Mouse (Mus musculus) heart, embryonic 14.5 days (tissue): ENCODE measurements around the gene Gm40193. TPM values are rescaled to one million over a fixed set of nuclear protein-coding genes. Genes with fewer than 3 reads are reported as not detected.

Experiments used
- ATAC-seq: fragments of 200-750 bp; cut with Nextera tagmentation; 2 replicates; pipeline ENCODE4 v1.8.0; 2017; ENCODE audit warnings: low read depth, moderate TSS enrichment; ENCODE audit not compliant: insufficient number of reproducible peaks, insufficient read depth, low FRiP score
- H3K27ac ChIP-seq, 2 experiments: fragments of 200-500 bp in 1 of 2; fragments of 300-500 bp in 1 of 2; sonication (generic) in 1 of 2; replicated peaks in 1 of 2; 2 replicates each; pipeline ENCODE4 v1.5.1; 2012 to 2014; ENCODE audit warnings: low read depth in 2 of 2, low read length in 2 of 2, control low read depth in 1 of 2, mild to moderate bottlenecking in 1 of 2, mixed read lengths in 1 of 2; ENCODE audit not compliant: control insufficient read depth in 1 of 2, insufficient read depth in 1 of 2
- H3K27me3 ChIP-seq: fragments of 300-500 bp; sonication (generic); 2 replicates; pipeline ENCODE4 v1.6.1; 2014; ENCODE audit warnings: mild to moderate bottlenecking, low read length, control low read depth; ENCODE audit not compliant: control insufficient read depth, insufficient read depth
- H3K36me3 ChIP-seq: fragments of 300-500 bp; sonication (generic); 2 replicates; pipeline ENCODE4 v1.6.1; 2014; ENCODE audit warnings: mild to moderate bottlenecking, control low read depth, low read length, mixed read lengths; ENCODE audit not compliant: control insufficient read depth, insufficient read depth
- H3K4me1 ChIP-seq, 2 experiments: fragments of 200-500 bp in 1 of 2; fragments of 300-500 bp in 1 of 2; sonication (generic) in 1 of 2; 2 replicates each; pipeline ENCODE4 v1.6.1; 2012 to 2014; ENCODE audit warnings: low read length in 2 of 2, control low read depth in 1 of 2, mixed read lengths in 1 of 2; ENCODE audit not compliant: control insufficient read depth in 2 of 2, insufficient read depth in 2 of 2
- H3K4me2 ChIP-seq: fragments of 300-500 bp; sonication (generic); 2 replicates; pipeline ENCODE4 v1.6.1; 2014; ENCODE audit warnings: mild to moderate bottlenecking, low read length
- H3K4me3 ChIP-seq, 2 experiments: fragments of 200-500 bp in 1 of 2; fragments of 300-500 bp in 1 of 2; sonication (generic) in 1 of 2; 2 replicates each; pipeline ENCODE4 v1.5.1; 2012 to 2014; ENCODE audit warnings: low read length in 2 of 2, mild to moderate bottlenecking in 2 of 2, control low read depth in 1 of 2, low read depth in 1 of 2, moderate library complexity in 1 of 2; ENCODE audit not compliant: control insufficient read depth in 1 of 2, insufficient read depth in 1 of 2
- H3K9ac ChIP-seq: fragments of 300-500 bp; sonication (generic); 2 replicates; pipeline ENCODE4 v1.6.1; 2014; ENCODE audit warnings: mild to moderate bottlenecking, low read length
- H3K9me3 ChIP-seq: fragments of 300-500 bp; sonication (generic); 2 replicates; pipeline ENCODE4 v1.6.1; 2016; ENCODE audit warnings: low read length, control low read depth; ENCODE audit not compliant: control insufficient read depth
- WGBS: fragments of 180-500 bp; shearing (Covaris S2); extraction: QIAGEN DNeasy Blood & Tissue Kit; methylation state at CpG from one replicate; pipeline ENCODE4 v1.1.7; 2014; 5-methylcytosine and 5-hydroxymethylcytosine counted together
- polyA plus RNA-seq: library from polyadenylated mRNA; unstranded; fragments of >200 nt; fragmentation: Nextera tagmentation; extraction: Ambion mirVana; gene quantifications from 2 replicates; pipeline ENCODE4 v1.2.1, GENCODE M21; 2014

Gm40193 gene
- polyA plus RNA-seq, 1 experiment from 2014 or later = not detected

GRCm38 (mm10) chr11:70506385-70506784 is 26.4 kb downstream of the Gm40193 start:
- 19% methylated on average over 4 of the region's 4 CpGs for WGBS
- ATAC-seq = no peak
- no peak overlapping the region for H3K4me3 ChIP-seq
- H3K9ac ChIP-seq = no peak overlapping the region
- H3K27ac ChIP-seq = no peak overlapping the region
- H3K27me3 ChIP-seq = peaks cover 10% of the 10 kb centered on the region; the same call in 1 of the 2 replicates
- no peaks in the 10 kb centered on the region for H3K9me3 ChIP-seq
- peak overlapping the region; percentile 26; the same call in 1 of the 2 replicates for H3K4me2 ChIP-seq
- H3K4me1 ChIP-seq = 0 out of 4 replicates have a peak, but pooled peaks cover 3 to 4% of the 10 kb centered on the region in 2 experiments
- no peaks in the 10 kb centered on the region for H3K36me3 ChIP-seq

- no peaks in the 10 kb centered on the region for H3K4me1 ChIP-seq
- peaks cover 4% of the 10 kb centered on the region; the same call in 1 of the 2 replicates for H3K27me3 ChIP-seq
- no peak within 1 kb of the TSS for H3K4me3 ChIP-seq
- no peak within 1 kb of the TSS for H3K4me2 ChIP-seq
- 44% methylated on average over 9 of the region's 9 CpGs for WGBS
- no peak within 1 kb of the TSS for H3K27ac ChIP-seq
- ATAC-seq = no peak
- no peaks in the 10 kb centered on the region for H3K36me3 ChIP-seq
- no peak within 1 kb of the TSS for H3K9ac ChIP-seq
- no peaks in the 10 kb centered on the region for H3K9me3 ChIP-seq
Observed at GRCm38 (mm10) chr11:70504970-70505369, 27.8 kb downstream of the Gm40193 start, which contains the start of gene Tm4sf5. Gene Tm4sf5, plus strand, starts transcription at chr11:70505244.

- no peaks in the 10 kb centered on the region for H3K9me3 ChIP-seq
- H3K36me3 ChIP-seq = no peaks in the 10 kb centered on the region
- ATAC-seq = no peak
- H3K9ac ChIP-seq = no peak overlapping the region
- no peaks in the 10 kb centered on the region for H3K27me3 ChIP-seq
- H3K4me1 ChIP-seq = no peaks in the 10 kb centered on the region
- 57% methylated on average over 3 of the region's 3 CpGs for WGBS
- no peak overlapping the region for H3K27ac ChIP-seq
- H3K4me2 ChIP-seq = no peak overlapping the region
- H3K4me3 ChIP-seq = no peak overlapping the region
Observed at GRCm38 (mm10) chr11:70502018-70502417, 30.7 kb downstream of the Gm40193 start.

DNA sequence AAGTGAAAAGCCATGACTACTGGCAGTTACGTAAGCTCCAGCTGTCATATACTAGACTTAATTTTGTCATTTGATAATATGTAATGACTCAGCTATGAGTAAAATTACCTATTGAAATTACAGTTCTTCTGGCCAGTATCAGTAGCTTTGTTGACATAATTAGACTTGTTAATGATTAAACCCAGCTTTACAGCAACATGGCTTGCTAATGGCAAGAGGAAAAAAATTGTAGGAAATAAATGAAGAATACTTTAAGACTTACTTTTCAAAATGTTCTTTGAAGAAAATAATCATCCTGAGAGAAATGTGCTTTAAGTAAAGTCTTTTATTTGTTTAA is 32.3 kb downstream of the Gm40193 start:
- Histone ChIP-seq H3K4me3 (no peak overlapping the region), H3K36me3 (no peaks in the 10 kb centered on the region), H3K27ac (no peak overlapping the region), H3K9me3 (no peaks in the 10 kb centered on the region), H3K4me2 (no peak overlapping the region), H3K27me3 (no peaks in the 10 kb centered on the region), H3K4me1 (no peaks in the 10 kb centered on the region), H3K9ac (no peak overlapping the region)
- ATAC-seq = no peak
- WGBS = 88% methylated on average over 1 of the region's 1 CpGs

DNA sequence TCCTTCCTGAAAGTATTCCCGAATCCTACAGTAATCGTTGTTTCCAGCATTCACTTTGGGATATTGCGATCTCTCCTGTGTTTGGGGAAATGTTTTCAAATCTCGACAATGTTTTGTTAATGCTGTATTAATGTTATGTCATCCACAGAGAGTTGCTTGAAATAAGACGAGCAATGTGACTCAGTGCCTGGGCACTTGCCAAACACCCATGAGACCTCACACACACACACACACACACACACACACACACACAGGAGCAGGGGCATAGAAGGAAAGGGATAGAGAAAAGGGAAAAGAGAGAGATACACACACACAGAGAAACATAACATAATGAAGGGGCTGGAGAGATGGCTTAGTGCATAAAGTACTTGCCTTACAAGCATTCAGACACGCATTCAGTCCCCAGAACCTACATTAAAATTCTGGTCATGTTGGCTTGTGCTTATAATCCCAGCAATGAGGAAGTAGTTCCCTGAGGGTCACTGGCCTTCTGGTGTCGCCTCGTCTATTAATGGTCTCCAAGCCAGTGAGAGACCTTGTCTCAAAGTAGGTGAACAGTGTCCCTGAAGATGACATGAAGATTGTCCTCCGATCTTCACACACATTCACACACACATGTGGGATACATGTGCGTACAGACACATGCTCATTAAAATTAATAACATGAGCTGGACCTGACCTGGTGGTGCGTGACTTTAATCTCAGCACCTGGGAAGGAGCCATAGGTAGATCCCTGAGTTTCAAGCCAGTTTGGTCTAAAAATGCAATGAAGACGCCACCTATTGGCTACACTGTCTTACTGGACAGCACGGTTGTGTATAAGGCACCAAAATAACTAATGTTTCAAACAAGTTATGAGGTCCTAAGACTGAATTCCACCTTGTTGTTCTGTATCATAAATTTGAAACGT is 32.9 kb downstream of the Gm40193 start:
- H3K27me3 ChIP-seq = no peaks in the 10 kb centered on the region
- no peak overlapping the region for H3K9ac ChIP-seq
- ATAC-seq = no peak
- H3K9me3 ChIP-seq = no peaks in the 10 kb centered on the region
- no peak overlapping the region for H3K27ac ChIP-seq
- 66% methylated on average over 14 of the region's 14 CpGs for WGBS
- no peaks in the 10 kb centered on the region for H3K4me1 ChIP-seq
- no peak overlapping the region for H3K4me3 ChIP-seq
- H3K36me3 ChIP-seq = no peaks in the 10 kb centered on the region
- no peak overlapping the region for H3K4me2 ChIP-seq

DNA sequence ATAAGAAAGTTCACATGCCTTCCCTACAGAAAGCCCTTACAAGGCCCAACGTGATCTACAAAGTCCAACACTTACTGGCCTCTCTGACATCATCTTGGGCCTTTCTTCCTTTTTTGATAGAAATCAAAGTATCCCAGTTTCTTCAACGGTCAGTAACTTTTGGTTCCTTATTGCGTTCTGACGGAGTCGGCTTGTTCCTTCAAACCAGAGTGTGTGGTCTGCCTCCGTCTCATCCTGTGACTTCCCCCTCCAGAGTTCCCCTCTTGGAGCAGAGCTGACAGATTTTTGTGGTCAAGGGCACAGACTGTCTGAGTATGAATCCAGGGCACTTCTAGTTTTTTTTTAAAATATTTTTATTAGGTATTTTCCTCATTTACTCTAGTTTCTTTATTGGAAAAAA is 43.1 kb downstream of the Gm40193 start:
- ATAC-seq = no peak
- no peak overlapping the region for H3K4me2 ChIP-seq
- no peaks in the 10 kb centered on the region for H3K4me1 ChIP-seq
- no peak overlapping the region for H3K4me3 ChIP-seq
- 79% methylated on average over 6 of the region's 6 CpGs for WGBS
- no peaks in the 10 kb centered on the region for H3K9me3 ChIP-seq
- no peaks in the 10 kb centered on the region for H3K27me3 ChIP-seq
- H3K36me3 ChIP-seq = no peaks in the 10 kb centered on the region
- no peak overlapping the region for H3K9ac ChIP-seq
- no peak overlapping the region for H3K27ac ChIP-seq

DNA sequence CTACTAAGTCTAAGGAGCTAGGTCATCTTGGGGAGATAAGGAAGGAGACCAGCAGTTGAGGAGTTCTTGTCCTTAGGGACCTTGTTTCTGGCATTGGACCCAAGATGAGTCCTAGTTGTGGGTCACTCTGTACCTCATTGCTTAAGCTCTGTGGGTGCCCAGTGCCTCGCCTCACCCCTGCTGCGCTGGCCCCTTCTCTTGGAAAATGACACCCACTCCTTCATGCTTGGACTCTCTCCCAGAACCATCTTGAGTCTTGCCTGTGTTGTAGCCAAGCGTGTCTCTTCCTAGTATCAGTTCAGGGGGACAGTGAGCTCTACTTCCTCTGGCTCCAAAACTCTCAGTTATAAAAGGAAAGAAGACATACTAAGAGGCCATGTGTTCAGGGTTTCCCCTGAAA is 43.6 kb downstream of the Gm40193 start:
- Histone ChIP-seq H3K9ac (no peak overlapping the region), H3K36me3 (no peaks in the 10 kb centered on the region), H3K27ac (no peak overlapping the region), H3K4me2 (no peak overlapping the region), H3K9me3 (no peaks in the 10 kb centered on the region), H3K4me1 (no peaks in the 10 kb centered on the region), H3K27me3 (no peaks in the 10 kb centered on the region), H3K4me3 (no peak overlapping the region)
- 75% methylated on average over 3 of the region's 3 CpGs for WGBS
- ATAC-seq = no peak
